ENCODE assay signal across 11 mouse cellular contexts in genomic region chr8:22039468-22040152, GRCm38 (mm10). TPM values are rescaled to one million over a fixed set of nuclear protein-coding genes. Genes with fewer than 3 reads are reported as not detected.
A peak's percentile ranks its signal among the peaks of the same experiment; 100 is the strongest.
DNase-seq lines count a peak whose midpoint lies in the region; ATAC-seq and TF ChIP-seq lines count a peak whose summit lies in the region.
"Had no signal": no experiment of that assay in that cellular context is flagged by ENCODE, and none has a peak within 500 bp of the region (broad histone marks: within the 10 kb centered on the region; RNA-seq: fewer than 3 reads in every experiment).

No protein-coding gene starts in this region.

- H3K27me3 ChIP-seq in heart, embryonic 13.5 days (replicated peaks), result peaks cover 13% of the 10 kb centered on the region
- no peaks in the 10 kb centered on the region for H3K27me3 ChIP-seq in heart, adult 2 months (ENCODE audit: control insufficient read depth, insufficient read depth, low read length)
- peaks cover 4% of the 10 kb centered on the region; the same call in 1 of the 2 replicates for H3K27me3 ChIP-seq in hindbrain, embryonic 12.5 days
- H3K27me3 ChIP-seq in small intestine, adult 2 months (ENCODE audit: control insufficient read depth, insufficient read depth, low read length), result no peaks in the 10 kb centered on the region
- H3K27me3 ChIP-seq in cerebellum, adult 2 months (ENCODE audit: control insufficient read depth, insufficient read depth, low read length), result no peaks in the 10 kb centered on the region

- peak overlapping the region; percentile 33 for H3K4me2 ChIP-seq in heart, embryonic 13.5 days
- peak overlapping the region; percentile 24; the same call in 1 of the 2 replicates for H3K4me2 ChIP-seq in hindbrain, embryonic 12.5 days (replicated peaks)

- 17% methylated on average over 15 of the region's 15 CpGs for WGBS in heart, embryonic 13.5 days
- 16% methylated on average over 15 of the region's 15 CpGs for WGBS in heart, adult 2 months
- 15% methylated on average over 15 of the region's 15 CpGs for WGBS in hindbrain, embryonic 12.5 days
- WGBS in lung, adult 2 months, result 18% methylated on average over 15 of the region's 15 CpGs
- 7% methylated on average over 15 of the region's 15 CpGs for WGBS in small intestine, adult 2 months
- WGBS in cerebellum, adult 2 months, result 17% methylated on average over 15 of the region's 15 CpGs

- no peak overlapping the region for H3K27ac ChIP-seq in heart, embryonic 13.5 days (replicated peaks)
- H3K27ac ChIP-seq in heart, adult 2 months, result no peak overlapping the region
- H3K27ac ChIP-seq in hindbrain, embryonic 12.5 days, result no peak overlapping the region
- H3K27ac ChIP-seq in small intestine, adult 2 months (ENCODE audit: insufficient read depth, low read depth, low read length), result no peak overlapping the region
- no peak overlapping the region for H3K27ac ChIP-seq in cerebellum, adult 2 months (ENCODE audit: insufficient read depth, low read length)
- H3K27ac ChIP-seq: kidney, postnatal 0 days had no signal

- peak overlapping the region; percentile 8; the same call in 1 of the 2 replicates for H3K9ac ChIP-seq in heart, embryonic 13.5 days
- H3K9ac ChIP-seq in heart, adult 2 months (ENCODE audit: low read depth, low read length), result no peak overlapping the region
- no peak overlapping the region for H3K9ac ChIP-seq in hindbrain, embryonic 12.5 days

- peak overlapping the region; percentile 13; the same call in 1 of the 2 replicates for H3K4me3 ChIP-seq in heart, embryonic 13.5 days
- no peak overlapping the region for H3K4me3 ChIP-seq in heart, adult 2 months
- no peak overlapping the region for H3K4me3 ChIP-seq in hindbrain, embryonic 12.5 days
- peak overlapping the region; percentile 83 for H3K4me3 ChIP-seq in lung, adult 2 months (replicated peaks; ENCODE audit: extremely low read depth, low read depth, low read length)
- H3K4me3 ChIP-seq in small intestine, adult 2 months (ENCODE audit: low read depth, low read length), result peak overlapping the region; percentile 30
- no peak overlapping the region for H3K4me3 ChIP-seq in cerebellum, adult 2 months (replicated peaks; ENCODE audit: insufficient read depth, low read depth, low read length)

- TF ChIP-seq EP300 in heart, adult 2 months (IDR thresholded peaks at IDR 0.05; ENCODE audit: insufficient read depth, low read depth, low read length), result no peak

- H3K79me2 ChIP-seq in heart, adult 2 months (replicated peaks; ENCODE audit: control insufficient read depth, insufficient read depth, low read length), result no peaks in the 10 kb centered on the region

- no peak for DNase-seq in heart, adult 2 months
- DNase-seq in lung, adult 2 months, result peak; percentile 57
- DNase-seq in cerebellum, adult 2 months, result no peak
- no peak for DNase-seq in B cell, adult 2 months
- DNase-seq: cerebellum, postnatal 14 days had no signal

- H3K9me3 ChIP-seq in heart, embryonic 13.5 days, result no peaks in the 10 kb centered on the region
- H3K9me3 ChIP-seq in hindbrain, embryonic 12.5 days (replicated peaks), result no peaks in the 10 kb centered on the region
- H3K9me3 ChIP-seq: G1E had no signal

- no peak for ATAC-seq in heart, embryonic 13.5 days (ENCODE audit: extremely low read depth, insufficient number of reproducible peaks, low FRiP score, low TSS enrichment)
- ATAC-seq in hindbrain, embryonic 12.5 days (ENCODE audit: low FRiP score), result no peak
- no peak for ATAC-seq in granulocyte monocyte progenitor cell, adult 5-6 weeks (replicated peaks; ENCODE audit: poor library complexity, severe bottlenecking)

- intact Hi-C loops in heart, adult 2 months (cut with DNase I), result no loop called here

- TF ChIP-seq CTCF in heart, adult 2 months (IDR thresholded peaks at IDR 0.05), result no peak
- no peak for TF ChIP-seq CTCF in lung, adult 2 months (IDR thresholded peaks at IDR 0.05; ENCODE audit: insufficient read depth, low read length)
- TF ChIP-seq CTCF in small intestine, adult 2 months (IDR thresholded peaks at IDR 0.05; ENCODE audit: extremely low read depth, insufficient read length, insufficient replicate concordance, low read depth, low read length), result no peak
- no peak for TF ChIP-seq CTCF in cerebellum, adult 2 months (IDR thresholded peaks at IDR 0.05; ENCODE audit: borderline replicate concordance, insufficient read depth, low read depth, low read length)

- peaks cover 11% of the 10 kb centered on the region; the same call in 1 of the 2 replicates for H3K4me1 ChIP-seq in heart, embryonic 13.5 days
- no peaks in the 10 kb centered on the region for H3K4me1 ChIP-seq in heart, adult 2 months (ENCODE audit: control insufficient read depth, insufficient read depth, low read length)
- H3K4me1 ChIP-seq in hindbrain, embryonic 12.5 days, result peaks cover 19% of the 10 kb centered on the region
- H3K4me1 ChIP-seq in lung, adult 2 months (ENCODE audit: control insufficient read depth, insufficient read depth, low read length), result no peaks in the 10 kb centered on the region
- H3K4me1 ChIP-seq in small intestine, adult 2 months (ENCODE audit: control insufficient read depth, insufficient read depth, insufficient read length, low read length), result peaks cover 10% of the 10 kb centered on the region
- H3K4me1 ChIP-seq in cerebellum, adult 2 months (ENCODE audit: control insufficient read depth, insufficient read depth, low read length), result no peaks in the 10 kb centered on the region; the same call in 1 of the 2 replicates

- TF ChIP-seq POLR2A in heart, adult 2 months (IDR thresholded peaks at IDR 0.05; ENCODE audit: insufficient read depth, low read depth, low read length), result no peak
- peak; percentile 66; the same call in 1 of the 2 replicates for TF ChIP-seq POLR2A in lung, adult 2 months (IDR thresholded peaks at IDR 0.05; ENCODE audit: borderline replicate concordance, extremely low read depth, low read depth, low read length)
- no peak for TF ChIP-seq POLR2A in small intestine, adult 2 months (IDR thresholded peaks at IDR 0.05; ENCODE audit: low read depth, low read length)
- TF ChIP-seq POLR2A in cerebellum, adult 2 months (IDR thresholded peaks at IDR 0.05; ENCODE audit: borderline replicate concordance, insufficient read depth, low read length), result no peak

- H3K36me3 ChIP-seq in heart, embryonic 13.5 days, result no peaks in the 10 kb centered on the region
- H3K36me3 ChIP-seq in heart, adult 2 months (ENCODE audit: control insufficient read depth, insufficient read depth, low read length), result no peaks in the 10 kb centered on the region
- H3K36me3 ChIP-seq in hindbrain, embryonic 12.5 days, result no peaks in the 10 kb centered on the region
- no peaks in the 10 kb centered on the region for H3K36me3 ChIP-seq in small intestine, adult 2 months (ENCODE audit: control insufficient read depth, insufficient read depth, low read length)

RNA-seq across cellular contexts. Expression of gene Atp7b, which starts 20.5 kb away (rescaled TPM):
- polyA plus RNA-seq in heart, embryonic 13.5 days (2015; fragmentation: Nextera tagmentation; extraction: Ambion mirVana), result 1.4 and 1.8 TPM in 2 replicates
- total RNA-seq in heart, adult 2 months (2021), result under 1 TPM; 0.05 to 0.07 TPM
- 0.06 and 0.43 TPM in 2 replicates for polyA plus RNA-seq in heart, adult 2 months (2012; rRNA removed)
- 1.7 and 1.9 TPM in 2 replicates for polyA plus RNA-seq in hindbrain, embryonic 12.5 days (2016; fragmentation: Nextera tagmentation; extraction: Ambion mirVana)
- 20.0 and 21.5 TPM in 2 replicates for polyA plus RNA-seq in lung, adult 2 months (2012; rRNA removed)
- 5.5 and 5.7 TPM in 2 replicates for polyA plus RNA-seq in small intestine, adult 2 months (2012; rRNA removed)
- polyA plus RNA-seq in cerebellum, adult 2 months (2012; rRNA removed), result 2.2 and 2.6 TPM in 2 replicates
- 0.32 and 0.53 TPM in 2 replicates for total RNA-seq in granulocyte monocyte progenitor cell, adult 5-6 weeks (2014; fragmentation: Nextera tagmentation)
- 0.22 and 0.31 TPM in 2 replicates for total RNA-seq in granulocyte monocyte progenitor cell, adult 5-6 weeks (2017)

RNA-seq across cellular contexts. Expression of gene Alg11, which starts 20.9 kb away (rescaled TPM):
- polyA plus RNA-seq in heart, embryonic 13.5 days (2015; fragmentation: Nextera tagmentation; extraction: Ambion mirVana), result 21.8 and 23.0 TPM in 2 replicates
- 1 to 10 TPM; 7.7 to 8.1 TPM for total RNA-seq in heart, adult 2 months (2021)
- polyA plus RNA-seq in heart, adult 2 months (2012; rRNA removed), result 3.3 and 7.5 TPM in 2 replicates
- polyA plus RNA-seq in hindbrain, embryonic 12.5 days (2016; fragmentation: Nextera tagmentation; extraction: Ambion mirVana), result 32.3 and 38.0 TPM in 2 replicates
- 3.8 and 5.7 TPM in 2 replicates for polyA plus RNA-seq in lung, adult 2 months (2012; rRNA removed)
- 0.95 and 1.3 TPM in 2 replicates for polyA plus RNA-seq in small intestine, adult 2 months (2012; rRNA removed)
- polyA plus RNA-seq in cerebellum, adult 2 months (2012; rRNA removed), result 15.1 and 15.5 TPM in 2 replicates
- 9.6 and 11.4 TPM in 2 replicates for total RNA-seq in granulocyte monocyte progenitor cell, adult 5-6 weeks (2014; fragmentation: Nextera tagmentation)
- total RNA-seq in granulocyte monocyte progenitor cell, adult 5-6 weeks (2017), result 13.5 and 19.4 TPM in 2 replicates

Comparison
In these comparisons a context has a peak if more than half of its experiments do, and no peak if none do; other contexts are left out.
1. H3K4me3 ChIP-seq: peak in heart, embryonic 13.5 days (single experiment), lung, adult 2 months (single experiment) and small intestine, adult 2 months (single experiment); none in heart, adult 2 months (single experiment), hindbrain, embryonic 12.5 days (single experiment) and cerebellum, adult 2 months (single experiment).